Mouse (Mus musculus) urinary bladder, adult 2 months (tissue): ENCODE results near the gene Tspan2. TPM values are rescaled to one million over a fixed set of nuclear protein-coding genes. Genes with fewer than 3 reads are reported as not detected.
A peak's percentile ranks its signal among the peaks of the same experiment; 100 is the strongest.

ENCODE experiments used
- DNase-seq: peaks from one replicate; pipeline ENCODE4 v3.0.0; 2022; ENCODE audit warnings: low spot score
- polyA plus RNA-seq: library from polyadenylated mRNA; depleted of rRNA; stranded (reverse); fragments of >200 nt; gene quantifications from 2 replicates; pipeline ENCODE4 v1.2.3, GENCODE M21; 2012; rRNA removed

Gene Tspan2
- polyA plus RNA-seq, 1 experiment: 76.3 TPM

DNA sequence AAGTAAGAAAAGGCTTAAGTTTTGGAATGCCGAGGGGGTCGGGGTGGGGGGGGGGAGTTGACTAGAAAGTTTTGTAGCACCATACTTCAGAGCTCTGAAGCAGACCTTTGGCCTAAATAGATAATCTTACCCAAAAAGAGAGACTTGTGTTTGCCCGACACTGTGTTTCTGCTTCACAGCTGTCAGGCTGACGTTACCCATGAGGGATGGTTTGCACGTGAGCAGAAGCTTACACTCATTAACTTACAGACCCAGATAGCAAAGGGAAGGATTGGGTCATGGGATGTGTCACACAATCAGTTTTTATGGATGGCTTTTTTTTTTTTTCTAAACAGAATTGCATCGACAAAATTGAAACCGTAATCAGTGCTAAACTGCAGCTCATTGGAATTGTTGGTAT lies 30.5 kb downstream of the Tspan2 start:
- no peak for DNase-seq

DNA sequence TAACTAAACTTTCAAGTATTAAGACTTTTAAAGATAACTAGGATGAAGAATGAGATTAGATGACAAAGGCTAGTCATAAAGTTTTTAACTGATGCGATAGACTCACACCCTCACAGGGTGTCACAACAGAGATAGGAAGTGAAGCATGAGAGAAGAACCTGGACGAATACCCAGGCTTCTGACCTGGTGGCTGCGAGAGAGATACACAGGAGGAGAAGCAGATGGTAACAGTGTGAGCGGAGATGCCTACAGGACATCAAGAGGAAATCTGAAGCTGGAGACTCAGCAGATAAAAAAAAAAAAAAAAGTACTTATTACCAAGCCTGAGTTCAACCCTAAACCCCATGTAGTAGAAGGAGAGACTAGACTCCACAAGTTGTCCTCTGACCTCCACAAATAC lies 38.7 kb downstream of the Tspan2 start:
- no peak for DNase-seq

DNA sequence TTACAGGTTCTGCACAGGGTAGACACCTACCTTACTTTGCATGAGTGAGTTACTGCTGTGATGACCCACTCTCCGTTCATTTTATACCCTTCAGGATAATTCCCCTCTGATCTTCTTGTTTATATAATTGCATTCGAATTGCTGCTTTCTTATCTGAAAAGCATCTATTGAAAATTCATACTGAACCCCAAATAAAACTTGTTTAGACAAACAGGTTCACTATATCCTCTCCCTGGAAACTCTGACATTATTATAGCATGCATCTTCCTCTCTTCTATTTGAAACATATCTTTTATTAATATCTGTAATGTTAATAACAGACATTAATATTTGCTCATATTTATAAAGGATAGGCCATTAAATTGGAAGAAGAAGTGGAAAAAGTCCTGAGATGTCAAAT lies 48.3 kb downstream of the Tspan2 start, which contains the start of gene Tshb:
Tshb (minus strand) TSS at position 101 of the 400 bp plus-strand sequence.
- DNase-seq: no peak

DNA sequence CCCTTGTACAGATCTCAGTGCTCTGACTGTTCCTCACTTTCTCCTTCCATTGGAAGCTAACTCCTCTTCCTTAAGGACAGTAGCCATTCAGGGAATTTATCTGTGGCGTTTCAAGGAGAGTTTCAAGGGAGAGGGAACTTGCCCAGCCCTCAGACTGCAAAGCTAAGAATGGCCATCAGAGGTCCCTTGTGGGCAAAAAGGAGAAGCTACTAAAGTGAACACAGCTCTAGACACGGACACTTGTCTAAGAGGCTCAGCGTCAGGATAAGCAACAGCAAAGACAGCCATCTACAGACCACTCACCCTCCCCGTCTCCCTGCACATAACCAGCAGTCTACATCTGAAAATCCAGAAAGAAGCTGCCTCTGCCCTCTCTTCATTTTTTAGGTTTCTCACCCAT lies 53.0 kb downstream of the Tspan2 start:
- DNase-seq: no peak

DNA sequence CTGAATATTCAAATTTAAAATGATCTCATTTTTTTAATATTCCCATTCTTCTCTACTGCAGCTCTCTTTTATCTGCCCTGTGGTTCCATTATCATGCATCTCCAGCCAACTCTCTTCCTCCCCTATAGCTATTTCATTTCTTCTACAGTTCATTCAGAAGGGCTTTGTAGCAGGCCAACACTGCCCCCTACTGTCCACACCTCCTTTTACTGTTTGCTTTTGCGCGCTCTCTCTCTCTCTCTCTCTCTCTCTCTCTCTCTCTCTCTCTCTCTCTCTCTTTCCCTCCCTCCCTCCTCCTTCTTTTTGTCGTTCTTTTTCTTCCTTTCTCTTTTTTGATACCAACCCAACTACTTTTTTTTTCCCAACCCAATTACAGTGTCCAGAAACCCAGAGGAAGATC lies 69.6 kb downstream of the Tspan2 start:
- DNase-seq: peak; percentile 41

DNA sequence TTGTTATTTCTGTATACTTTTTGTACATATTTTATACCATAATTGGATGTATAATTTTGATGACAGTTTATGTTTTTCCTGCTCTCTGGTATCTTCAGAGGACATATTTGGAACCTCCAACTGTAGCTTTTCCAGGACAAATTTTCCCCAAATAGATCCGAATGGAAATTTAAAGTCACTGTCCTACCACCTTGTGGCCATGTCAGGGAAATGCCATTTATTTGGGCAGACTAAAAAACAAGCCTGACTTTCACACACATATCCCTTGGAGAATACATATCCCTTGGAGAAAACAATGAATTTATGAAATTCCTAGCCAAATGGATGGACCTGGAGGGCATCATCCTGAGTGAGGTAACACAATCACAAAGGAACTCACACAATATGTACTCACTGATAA lies 108.1 kb downstream of the Tspan2 start:
- no peak for DNase-seq

DNA sequence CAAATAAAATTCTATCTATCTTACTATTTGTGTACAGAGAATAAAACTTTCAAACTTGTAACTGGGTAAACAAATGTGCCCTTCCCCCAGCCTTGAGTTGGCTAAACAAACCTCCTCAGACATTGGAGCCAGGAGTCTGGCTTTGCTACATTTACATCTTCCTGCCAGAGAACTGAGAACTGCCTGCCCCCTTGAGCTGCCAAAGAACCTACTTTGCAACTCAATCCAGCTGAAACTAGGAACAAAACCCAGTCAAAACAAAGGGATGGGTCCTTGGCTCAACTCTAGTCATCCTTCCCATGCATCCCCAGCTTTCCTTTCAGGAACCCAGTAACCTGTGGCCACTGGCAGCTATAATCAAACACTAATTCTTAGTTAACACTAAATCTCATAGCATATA lies 114.3 kb downstream of the Tspan2 start:
- no peak for DNase-seq

Other genes starting within 250 kb of the Tspan2 start
- not detected in 2 replicates for gene Tshb, start 48.2 kb downstream of the Tspan2 start, polyA plus RNA-seq
- gene Sycp1, start 201.6 kb downstream of the Tspan2 start, polyA plus RNA-seq: not detected in 2 replicates
- gene Nr1h5, start 229.6 kb downstream of the Tspan2 start, polyA plus RNA-seq: not detected in 2 replicates